Mouse (Mus musculus) ES-Bruce4 (cell line): ENCODE results near the gene Cd177. TPM values are rescaled to one million over a fixed set of nuclear protein-coding genes. Genes with fewer than 3 reads are reported as not detected.
"Not testable (repeated sequence)": the region's sequence is repeated elsewhere in the genome, so short reads cannot be mapped to it uniquely, and the experiment has no call there.

Experiments used
- H3K27ac ChIP-seq: 2 replicates; pipeline ENCODE4 v1.5.1; 2012; ENCODE audit warnings: low read length, inconsistent platforms; ENCODE audit not compliant: insufficient read depth
- H3K27me3 ChIP-seq: 2 replicates; pipeline ENCODE4 v1.6.1; 2012; ENCODE audit warnings: mild to moderate bottlenecking, low read length, inconsistent platforms; ENCODE audit not compliant: control insufficient read depth, poor library complexity, insufficient read depth, severe bottlenecking
- H3K36me3 ChIP-seq: 2 replicates; pipeline ENCODE4 v1.6.1; 2012; ENCODE audit warnings: inconsistent platforms, mild to moderate bottlenecking, low read length, moderate library complexity; ENCODE audit not compliant: control insufficient read depth, poor library complexity, insufficient read depth, severe bottlenecking
- H3K4me1 ChIP-seq: one replicate; pipeline ENCODE4 v1.8.1; 2011; ENCODE audit warnings: low read length; ENCODE audit not compliant: control insufficient read depth, insufficient read depth
- H3K4me3 ChIP-seq: 2 replicates; pipeline ENCODE4 v1.5.1; 2011; ENCODE audit warnings: low read depth, mild to moderate bottlenecking, low read length
- H3K9ac ChIP-seq: 2 replicates; pipeline ENCODE4 v1.6.1; 2012; ENCODE audit warnings: low read depth, mild to moderate bottlenecking, inconsistent platforms; ENCODE audit not compliant: poor library complexity, severe bottlenecking
- H3K9me3 ChIP-seq: replicated peaks from 2 replicates; pipeline ENCODE4 v1.6.1; 2012; ENCODE audit warnings: mild to moderate bottlenecking, low read length, inconsistent platforms; ENCODE audit not compliant: control insufficient read depth, poor library complexity, insufficient read depth, severe bottlenecking
- CTCF ChIP-seq: IDR thresholded peaks from one replicate; pipeline ENCODE4 v1.8.1; 2011; ENCODE audit warnings: low read depth, low read length
- EP300 ChIP-seq: IDR thresholded peaks from 2 replicates; pipeline ENCODE4 v1.6.1; 2011; ENCODE audit warnings: low read depth, low read length; ENCODE audit not compliant: insufficient read depth
- POLR2A ChIP-seq: IDR thresholded peaks from one replicate; pipeline ENCODE4 v1.8.1; 2011; ENCODE audit warnings: low read length; ENCODE audit not compliant: insufficient read depth
- polyA plus RNA-seq: library from polyadenylated mRNA; stranded (reverse); fragments of >200 nt; gene quantifications from 2 replicates; pipeline ENCODE4 v1.2.4, GENCODE M21; 2011; ENCODE audit warnings: low read depth; ENCODE audit not compliant: missing spikeins, insufficient read depth, insufficient read length

Gene Cd177
- polyA plus RNA-seq, 1 experiment = not detected

DNA sequence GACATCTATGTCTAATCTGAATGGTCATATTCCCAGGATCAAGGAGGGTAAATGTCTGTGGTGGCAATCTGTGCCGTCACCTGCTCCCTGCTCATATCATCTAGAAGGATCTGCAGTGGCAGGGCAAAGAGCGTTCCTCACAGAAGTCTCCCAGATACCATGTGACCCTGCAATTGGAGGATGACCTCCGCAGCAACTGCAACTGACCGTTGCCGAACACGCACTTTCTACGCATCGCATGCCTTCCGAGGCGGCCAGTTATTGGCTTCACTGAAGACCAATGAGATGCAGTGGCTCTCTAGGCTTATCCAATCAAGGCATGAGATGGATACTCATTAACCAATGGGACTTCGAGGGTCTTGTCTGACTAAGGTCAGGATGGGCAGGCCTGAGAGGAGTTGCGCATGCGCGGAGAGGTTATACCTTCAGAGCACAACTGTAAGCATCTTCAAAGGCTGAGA lies 51.2 kb downstream of the Cd177 start, which contains the start of gene BC049730:
TSS of gene BC049730 (plus strand) at position 411 of the 461 bp plus-strand sequence.
- no peaks in the 10 kb centered on the region for H3K9me3 ChIP-seq
- H3K27ac ChIP-seq = no peak within 1 kb of the TSS
- no peaks in the 10 kb centered on the region for H3K4me1 ChIP-seq
- H3K4me3 ChIP-seq = no peak within 1 kb of the TSS
- no peaks in the 10 kb centered on the region for H3K27me3 ChIP-seq
- H3K9ac ChIP-seq = no peak within 1 kb of the TSS
- no peaks in the 10 kb centered on the region for H3K36me3 ChIP-seq
- TF ChIP-seq EP300 = no peak
- no peak for TF ChIP-seq POLR2A
- no peak for TF ChIP-seq CTCF

GRCm38 (mm10) chr7:24702841-24703240 lies 57.3 kb downstream of the Cd177 start:
- H3K9me3 ChIP-seq, H3K9ac ChIP-seq, H3K27me3 ChIP-seq, H3K4me3 ChIP-seq, H3K4me1 ChIP-seq, H3K27ac ChIP-seq, H3K36me3 ChIP-seq: not testable (repeated sequence)

GRCm38 (mm10) chr7:24697891-24698290 lies 62.2 kb downstream of the Cd177 start:
- H3K4me3 ChIP-seq, H3K9ac ChIP-seq, H3K27ac ChIP-seq, H3K27me3 ChIP-seq, H3K4me1 ChIP-seq, H3K36me3 ChIP-seq: not testable (repeated sequence)
- peaks cover 16% of the 10 kb centered on the region for H3K9me3 ChIP-seq

Other genes starting within 250 kb of the Cd177 start
- gene AC161166.1, start 247.9 kb downstream of the Cd177 start, polyA plus RNA-seq = not detected in 2 replicates
- gene Irgq, start 229.6 kb downstream of the Cd177 start, polyA plus RNA-seq = 7.2 and 8.2 TPM in 2 replicates
- 1.1 TPM in 1 of 2 replicates, not detected in the other for gene Pinlyp, start 214.2 kb downstream of the Cd177 start, polyA plus RNA-seq
- 84.8 and 85.8 TPM in 2 replicates for gene Xrcc1, start 214.0 kb downstream of the Cd177 start, polyA plus RNA-seq
- 13.4 and 15.5 TPM in 2 replicates for gene Ethe1, start 172.8 kb downstream of the Cd177 start, polyA plus RNA-seq
- 0.88 and 1.4 TPM in 2 replicates for gene Zfp575, start 172.7 kb downstream of the Cd177 start, polyA plus RNA-seq
- gene Phldb3, start 149.5 kb downstream of the Cd177 start, polyA plus RNA-seq = 5.6 and 7.1 TPM in 2 replicates
- gene Lypd3, start 123.8 kb downstream of the Cd177 start, polyA plus RNA-seq = 0.48 and 0.81 TPM in 2 replicates
- gene Tex101, start 83.6 kb downstream of the Cd177 start, polyA plus RNA-seq = 0.85 and 1.5 TPM in 2 replicates
- gene BC049730, start 51.1 kb downstream of the Cd177 start, polyA plus RNA-seq = not detected in 2 replicates
- not detected in 2 replicates for gene Gm4763, start 33.4 kb downstream of the Cd177 start, polyA plus RNA-seq
- not detected in 2 replicates for gene Ceacam10, start 16.9 kb upstream of the Cd177 start, polyA plus RNA-seq
- 21.9 and 24.9 TPM in 2 replicates for gene Gm9844, start 101.9 kb upstream of the Cd177 start, polyA plus RNA-seq
- gene Lypd4, start 109.6 kb upstream of the Cd177 start, polyA plus RNA-seq = not detected in 2 replicates
- 0.75 and 1.1 TPM in 2 replicates for gene Dmrtc2, start 109.7 kb upstream of the Cd177 start, polyA plus RNA-seq
- 2,100 and 2,446 TPM in 2 replicates for gene Rps19, start 124.1 kb upstream of the Cd177 start, polyA plus RNA-seq
- 2.8 and 2.9 TPM in 2 replicates for gene Cd79a, start 137.1 kb upstream of the Cd177 start, polyA plus RNA-seq
- 90.5 and 108 TPM in 2 replicates for gene Arhgef1, start 142.6 kb upstream of the Cd177 start, polyA plus RNA-seq
- gene Gm4881, start 184.2 kb upstream of the Cd177 start, polyA plus RNA-seq = not detected in 2 replicates
- gene Rabac1, start 212.4 kb upstream of the Cd177 start, polyA plus RNA-seq = 84.4 and 97.6 TPM in 2 replicates
- gene Atp1a3, start 245.6 kb upstream of the Cd177 start, polyA plus RNA-seq = 7.0 and 9.4 TPM in 2 replicates